Mouse (Mus musculus): ENCODE data around the gene Ncdn. TPM values are rescaled to one million over a fixed set of nuclear protein-coding genes. Genes with fewer than 3 reads are reported as not detected.

Ncdn gene
- polyA plus RNA-seq, 1 experiment, result 25.8 TPM

GRCm38 (mm10) chr4:126696908-126697307, 56.3 kb downstream of the Ncdn start:
- Histone ChIP-seq H3K27me3 (ENCODE audit: control insufficient read depth, insufficient read depth, insufficient read length) (no peaks in the 10 kb centered on the region), H3ac (ENCODE audit: control insufficient read depth, insufficient read length) (no peak overlapping the region), H3K79me2 (ENCODE audit: control insufficient read depth, insufficient read depth) (peaks cover 7% of the 10 kb centered on the region), H3K4me2 (ENCODE audit: low read depth) (no peak overlapping the region), H3K4me3 (no peak overlapping the region), H3K36me3 (ENCODE audit: control insufficient read depth, insufficient read depth) (peaks cover 16% of the 10 kb centered on the region)
- TF ChIP-seq POLR2A (IDR thresholded peaks at IDR 0.05; ENCODE audit: insufficient read length, low read depth) (no peak), TCF12 (IDR thresholded peaks at IDR 0.05; ENCODE audit: insufficient read depth, poor library complexity, severe bottlenecking) (peak; percentile 43), USF1 (IDR thresholded peaks at IDR 0.05; ENCODE audit: low read depth) (no peak), MYOD1 (IDR thresholded peaks at IDR 0.05; ENCODE audit: control insufficient read depth in 1 of 3, insufficient read length in 2 of 3, low read depth in 2 of 3) (peak; percentile 54 to 87 (median 84))

Other genes with a start within 250 kb of the Ncdn start
- gene Ago4, start 220.0 kb downstream of the Ncdn start, polyA plus RNA-seq (2012; fragmentation: generic; extraction: Trizol), result 0.02 TPM
- 1.7 TPM for gene Clspn, start 196.5 kb downstream of the Ncdn start, polyA plus RNA-seq (2012; fragmentation: generic; extraction: Trizol)
- gene 5730409E04Rik, start 143.6 kb downstream of the Ncdn start, polyA plus RNA-seq (2012; fragmentation: generic; extraction: Trizol), result 1.8 TPM
- gene Psmb2, start 75.8 kb downstream of the Ncdn start, polyA plus RNA-seq (2012; fragmentation: generic; extraction: Trizol), result 236 TPM
- 0.02 TPM for gene Tfap2e, start 17.2 kb downstream of the Ncdn start, polyA plus RNA-seq (2012; fragmentation: generic; extraction: Trizol)
- gene AU040320, start 106 bp upstream of the Ncdn start, polyA plus RNA-seq (2012; fragmentation: generic; extraction: Trizol), result 56.6 TPM
- gene Zmym4, start 214.7 kb upstream of the Ncdn start, polyA plus RNA-seq (2012; fragmentation: generic; extraction: Trizol), result 6.7 TPM